Mouse (Mus musculus) monocyte, adult 5-6 weeks (primary cell): Measurements from ENCODE around the gene Zfp78. TPM values are rescaled to one million over a fixed set of nuclear protein-coding genes. Genes with fewer than 3 reads are reported as not detected.
"Not testable (repeated sequence)": the region's sequence is repeated elsewhere in the genome, so short reads cannot be mapped to it uniquely, and the experiment has no call there.

Experiments
- ATAC-seq: fragments of 153-309, 156-312 bp; replicated peaks from 2 replicates; pipeline ENCODE4 v1.8.0; 2017; ENCODE audit warnings: mild to moderate bottlenecking; ENCODE audit not compliant: low TSS enrichment, insufficient number of reproducible peaks, severe bottlenecking, poor library complexity, low FRiP score
- total RNA-seq: library from RNA; stranded (forward); fragments of 200-1000, 200-491, 200-594 nt; gene quantifications from 3 replicates; pipeline ENCODE4 v1.2.3, GENCODE M21; 2017

Zfp78 gene
- 1.6 to 5.6 TPM (median 2.9 TPM) in 3 replicates for total RNA-seq

DNA sequence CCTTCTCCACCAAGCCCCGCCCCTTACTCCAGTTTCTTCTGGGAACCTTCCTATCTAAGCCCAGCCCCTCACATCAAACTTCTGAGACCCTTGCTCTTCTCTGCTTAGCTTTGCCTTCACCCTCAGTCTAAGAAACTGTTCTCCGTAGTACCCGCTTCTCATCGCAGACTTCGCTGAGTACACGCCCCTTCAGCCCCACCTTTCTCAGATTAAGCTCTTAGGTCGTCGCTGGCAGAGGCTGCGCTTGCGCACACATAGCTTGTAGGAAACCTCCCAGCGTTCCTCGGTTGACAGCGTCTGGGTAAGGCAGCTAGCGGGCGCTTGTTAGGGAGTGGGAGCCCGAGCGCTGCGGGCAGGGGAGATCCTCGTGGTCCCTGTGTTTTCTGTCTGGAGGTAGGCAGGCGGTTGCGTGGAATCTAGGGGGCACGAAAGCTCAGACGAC is at the start of gene Zfp78:
Zfp78 (plus strand) TSS at position 234 of the 442 bp plus-strand sequence.
- ATAC-seq = peak; percentile 52

DNA sequence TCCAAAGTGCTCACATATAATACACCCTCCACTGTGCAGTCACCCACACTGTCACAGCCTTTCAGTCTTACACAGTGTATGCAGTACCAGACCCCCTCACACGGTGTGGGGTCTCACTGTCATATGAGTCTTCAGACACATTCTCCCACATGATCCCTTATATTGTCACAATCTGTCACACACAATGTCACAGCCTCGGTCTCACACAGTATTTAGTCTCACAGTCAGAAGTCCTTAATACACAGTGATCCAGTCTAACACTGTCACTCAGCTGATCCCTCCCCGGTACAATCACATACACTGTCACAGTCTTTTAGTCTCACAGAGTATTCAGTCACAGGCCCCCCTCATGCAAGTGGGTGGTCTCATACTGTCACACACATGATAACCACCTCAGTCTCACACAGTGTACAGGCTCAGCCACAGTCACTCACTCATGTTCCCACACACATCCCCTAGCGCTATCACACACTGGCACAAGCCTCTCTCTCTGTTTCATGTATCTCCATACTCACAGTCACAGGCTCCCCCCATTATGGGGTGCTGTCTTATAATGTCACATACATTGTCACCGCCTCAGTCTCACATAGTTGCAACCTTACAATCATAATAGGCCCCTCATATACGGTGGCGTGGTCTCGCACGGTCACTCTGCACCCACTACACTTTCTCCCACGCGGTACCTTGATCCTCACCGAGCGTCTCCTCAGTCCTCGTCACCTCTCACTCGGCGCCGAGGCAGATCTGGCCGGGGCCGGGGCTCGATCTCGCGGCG is 32.4 kb upstream of the Zfp78 start:
- peak; percentile 23 for ATAC-seq

DNA sequence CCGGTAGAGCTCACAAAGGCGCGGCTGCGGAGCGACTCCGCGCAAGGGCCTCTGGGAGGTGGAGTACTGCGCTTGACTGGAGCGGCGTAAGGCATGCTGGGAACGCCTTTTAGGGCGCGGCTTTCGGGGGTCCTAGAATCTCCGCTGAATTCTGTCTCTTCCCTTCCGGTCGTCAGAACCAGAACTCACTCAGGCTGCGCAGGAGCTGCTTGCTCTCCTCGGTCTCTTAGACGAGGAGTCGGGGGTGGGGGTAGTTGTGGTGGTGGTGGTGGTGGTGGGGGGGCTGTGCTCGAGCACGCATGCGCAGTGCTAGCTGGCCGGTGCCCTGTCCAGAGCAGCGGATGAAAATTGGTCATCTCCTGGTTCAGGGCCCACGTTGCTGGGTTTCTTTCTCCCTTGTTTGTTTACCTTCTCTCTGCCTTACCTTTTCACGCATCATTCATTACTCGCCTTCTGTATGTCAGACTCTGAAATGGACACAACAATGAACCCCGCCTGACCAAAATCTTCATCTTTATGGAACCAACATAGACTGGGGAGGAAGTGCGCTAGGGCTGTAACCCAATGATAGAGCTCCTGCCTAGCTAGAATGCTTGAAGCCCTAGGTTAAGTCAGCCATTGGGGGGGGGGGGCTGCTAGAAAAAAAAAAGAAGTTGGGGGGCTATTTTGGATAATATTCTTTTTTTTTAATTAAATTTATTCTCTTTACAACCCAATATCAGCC is 31.7 kb upstream of the Zfp78 start, which contains the start of gene Zfp583:
Zfp583 (minus strand) TSS at position 53 of the 724 bp plus-strand sequence.
- ATAC-seq = peak; percentile 80

DNA sequence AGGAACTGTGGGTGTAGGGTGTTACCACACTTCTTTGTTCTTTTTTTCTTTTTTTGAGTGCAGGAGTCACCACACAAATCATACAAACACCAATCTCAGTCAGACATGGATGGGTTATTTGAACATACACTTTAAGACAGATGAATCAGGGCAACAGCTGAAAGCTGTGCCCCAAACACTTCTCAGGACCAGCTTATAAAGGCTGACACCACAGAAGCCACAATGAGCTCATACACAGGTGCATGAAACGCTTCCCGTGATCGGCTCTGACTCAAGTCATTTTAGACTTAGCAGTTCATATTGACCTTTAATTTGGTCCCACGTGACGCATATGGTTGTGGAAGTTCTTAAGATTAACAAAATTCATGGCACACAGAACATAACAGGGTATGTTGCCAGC is 23.2 kb upstream of the Zfp78 start:
- no peak for ATAC-seq

DNA sequence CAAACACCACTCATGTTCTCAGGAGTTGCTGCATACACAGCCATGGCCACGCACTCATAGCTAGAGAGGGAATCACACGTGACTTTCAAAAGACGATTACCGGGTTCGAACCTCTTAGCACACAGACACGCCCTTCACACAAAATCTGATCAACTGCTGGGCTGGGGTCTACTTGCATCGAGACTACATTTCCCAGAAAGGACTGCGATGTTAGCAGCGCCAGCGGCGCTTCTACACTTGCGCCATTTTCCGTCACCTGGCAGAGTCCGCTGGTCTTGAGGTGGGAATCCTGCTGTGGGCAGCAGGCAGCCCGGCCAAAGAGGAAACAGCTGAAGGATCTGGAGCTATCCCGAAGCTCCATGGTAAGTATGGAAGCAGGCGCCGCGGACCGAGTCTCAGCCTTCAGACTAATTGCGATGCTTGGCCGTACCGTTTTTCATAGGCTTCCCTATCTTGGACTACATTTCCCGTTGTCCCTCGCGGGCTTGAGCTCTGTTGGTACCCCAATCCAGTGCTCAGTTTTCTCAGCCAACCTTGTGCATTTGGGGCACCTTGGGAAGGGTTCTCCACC is 19.5 kb upstream of the Zfp78 start, which contains the start of gene Gm3854:
Gm3854 (plus strand) TSS at position 259 of the 571 bp plus-strand sequence.
- ATAC-seq = no peak

DNA sequence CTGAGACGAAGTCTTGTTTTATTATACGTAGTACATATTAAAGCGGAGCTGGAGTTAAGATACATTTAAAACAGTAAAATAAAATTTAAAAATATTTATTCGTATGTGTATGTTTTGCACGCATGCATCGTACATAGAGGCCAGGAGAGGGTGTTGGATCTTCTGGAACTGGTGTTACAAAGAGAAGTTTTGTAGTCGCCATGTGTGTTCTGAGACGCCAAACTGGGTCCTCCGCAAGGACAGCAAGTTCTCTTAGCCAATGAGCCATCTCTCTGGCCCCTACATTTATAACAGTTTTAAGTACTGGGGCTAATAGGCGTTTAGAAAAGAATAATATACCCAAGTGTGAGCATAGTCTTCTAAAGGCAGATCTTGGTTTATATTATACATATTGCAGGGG is 19.0 kb upstream of the Zfp78 start:
- no peak for ATAC-seq

DNA sequence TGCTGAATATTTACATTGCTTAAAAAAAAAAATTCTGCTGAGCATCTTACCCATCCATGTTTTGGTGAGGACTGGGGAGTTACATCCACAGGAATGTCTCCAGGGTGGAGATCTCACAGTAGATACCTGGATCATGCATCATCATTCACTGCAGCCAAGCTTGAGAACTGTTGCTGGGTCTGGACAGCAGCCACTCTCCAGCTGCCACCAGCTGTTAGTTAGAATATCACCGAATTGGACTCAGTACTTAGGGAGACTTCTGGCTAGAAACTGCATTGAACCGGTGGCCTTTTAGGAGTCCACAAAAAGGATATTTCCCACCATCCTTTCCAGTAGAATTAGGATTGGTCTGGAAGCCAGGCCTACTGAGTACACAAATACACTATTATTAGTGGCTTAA is 5.0 kb upstream of the Zfp78 start:
- no peak for ATAC-seq

DNA sequence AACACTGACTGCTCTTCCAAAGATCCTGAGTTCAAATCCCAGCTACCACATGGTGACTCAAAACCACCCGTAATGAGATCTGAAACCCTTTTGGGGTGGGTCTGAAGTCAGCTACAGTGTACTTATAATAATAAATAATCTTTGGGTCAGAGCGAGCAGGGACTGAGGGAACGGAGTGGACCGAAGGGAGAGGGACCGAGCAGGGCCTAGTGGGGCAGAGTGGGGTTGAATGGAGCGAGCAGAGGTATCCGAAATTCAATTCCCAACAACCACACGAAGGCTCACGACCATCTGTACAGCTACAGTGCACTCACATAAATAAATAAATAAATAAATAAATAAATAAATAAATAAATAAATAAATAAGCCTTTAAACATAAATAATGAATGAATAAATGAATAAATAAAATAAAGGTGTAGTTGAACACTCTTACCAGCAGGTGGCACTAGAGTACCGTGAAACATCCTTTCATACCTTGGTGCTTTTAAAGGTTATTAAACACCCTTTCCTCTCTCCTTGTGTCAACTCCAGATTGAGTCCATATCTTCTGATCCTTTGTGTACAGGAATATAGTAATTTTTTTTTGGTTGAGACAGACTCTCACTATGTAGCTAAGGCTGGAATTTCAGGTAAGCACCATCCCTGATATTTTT is 4.0 kb upstream of the Zfp78 start:
- ATAC-seq = no peak

DNA sequence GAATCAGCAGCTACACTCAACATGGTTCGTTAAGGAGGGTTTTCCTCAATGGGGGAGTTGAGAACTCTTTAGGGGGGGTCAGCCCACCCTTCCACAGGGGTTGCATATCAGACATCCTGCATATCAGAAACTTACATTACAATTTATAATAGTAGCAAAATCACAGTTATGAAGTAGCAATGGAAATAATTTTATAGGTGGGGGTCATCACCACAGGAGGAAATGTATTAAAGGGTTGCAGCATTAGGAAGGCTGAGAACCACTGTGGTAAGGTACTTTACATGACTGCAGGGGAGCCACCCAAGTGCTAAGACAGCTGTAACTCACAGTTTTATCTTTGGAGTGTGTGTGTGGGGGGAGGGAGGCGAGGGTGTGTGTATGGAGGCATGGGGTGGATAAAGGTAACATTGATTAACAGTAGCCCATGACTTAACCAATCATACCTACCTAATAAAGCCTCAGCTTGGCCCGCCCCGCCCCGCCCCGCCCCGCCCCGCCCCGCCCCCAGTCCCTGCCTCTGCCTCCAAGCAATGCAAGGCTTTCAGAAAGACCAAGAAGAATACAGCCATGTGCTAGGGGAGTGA is 2.5 kb upstream of the Zfp78 start:
- no peak for ATAC-seq

DNA sequence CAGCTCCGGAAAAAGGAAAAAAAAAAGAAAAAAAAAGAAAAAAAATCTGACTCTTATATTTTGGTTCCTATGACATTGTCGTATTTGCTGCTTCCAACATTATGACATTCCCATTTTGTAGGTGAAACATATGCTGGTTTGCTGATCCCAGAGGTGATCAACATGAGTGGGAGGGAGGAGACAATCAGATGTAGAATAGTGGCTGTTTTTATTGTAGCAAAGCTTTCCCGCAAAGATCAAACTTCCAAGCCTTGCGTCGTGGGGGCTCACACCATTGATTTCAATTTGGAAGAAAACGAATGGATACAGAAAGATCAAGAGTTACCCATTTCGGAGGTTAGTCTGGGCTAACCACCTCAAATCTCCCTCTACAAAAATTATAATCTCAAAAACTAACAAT is 1.3 kb upstream of the Zfp78 start:
- no peak for ATAC-seq

DNA sequence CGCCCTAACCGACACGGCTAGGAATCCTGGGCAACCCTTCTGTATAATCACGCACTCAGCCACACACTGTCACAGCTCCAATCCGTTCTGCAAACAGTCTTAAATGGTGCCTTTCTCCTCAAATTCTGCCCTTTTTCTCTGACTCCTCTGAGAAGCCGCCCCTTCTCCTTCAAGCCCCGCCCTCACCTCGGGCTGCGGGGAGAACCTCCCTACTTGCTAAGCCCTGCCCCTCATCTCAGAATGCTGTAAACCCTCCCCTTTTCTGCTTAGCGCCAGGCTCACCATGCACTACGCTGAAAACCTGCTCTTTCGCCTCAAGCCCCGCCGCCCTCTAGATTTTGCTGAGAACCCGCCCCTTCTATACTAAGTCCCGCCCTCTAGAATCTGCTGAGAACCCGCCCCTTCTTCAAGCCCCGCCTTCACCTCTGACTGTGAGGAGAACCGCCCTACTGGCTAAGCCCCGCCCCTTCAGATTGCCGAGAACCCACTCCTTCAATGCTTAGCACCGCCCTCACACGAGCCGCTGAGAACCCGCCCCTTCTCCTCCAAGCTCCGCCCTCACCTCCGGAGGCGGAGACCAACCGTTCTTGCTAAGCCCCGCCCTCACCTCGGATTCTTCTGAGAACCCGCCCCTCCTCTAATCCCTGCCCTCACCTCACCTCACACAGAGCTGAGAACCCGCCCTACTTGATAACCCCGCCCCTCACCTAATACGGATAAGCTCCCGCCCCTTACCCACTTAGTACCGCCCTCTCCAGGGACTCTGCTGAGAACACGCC is 623 bp upstream of the Zfp78 start:
- peak; percentile 86 for ATAC-seq

DNA sequence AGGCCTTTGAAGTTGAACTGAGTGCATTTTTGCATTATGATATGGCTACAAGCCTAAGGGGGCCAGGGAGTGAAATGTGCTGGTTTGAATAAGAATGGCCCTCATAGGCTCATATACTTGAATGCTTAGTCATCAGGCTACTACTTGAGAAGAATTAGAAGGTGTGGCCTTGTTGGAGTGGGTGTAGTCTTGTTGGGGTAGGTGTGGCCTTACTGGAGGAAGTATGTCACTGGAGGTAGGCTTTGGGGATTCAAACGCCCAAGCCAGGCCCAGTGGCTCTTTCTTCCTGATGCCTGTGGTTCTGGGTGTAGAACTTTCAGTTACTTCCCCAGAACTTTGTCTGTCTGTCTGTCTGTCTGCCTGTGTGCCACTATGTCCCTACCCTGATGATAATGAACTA is 1.7 kb downstream of the Zfp78 start:
- no peak for ATAC-seq

DNA sequence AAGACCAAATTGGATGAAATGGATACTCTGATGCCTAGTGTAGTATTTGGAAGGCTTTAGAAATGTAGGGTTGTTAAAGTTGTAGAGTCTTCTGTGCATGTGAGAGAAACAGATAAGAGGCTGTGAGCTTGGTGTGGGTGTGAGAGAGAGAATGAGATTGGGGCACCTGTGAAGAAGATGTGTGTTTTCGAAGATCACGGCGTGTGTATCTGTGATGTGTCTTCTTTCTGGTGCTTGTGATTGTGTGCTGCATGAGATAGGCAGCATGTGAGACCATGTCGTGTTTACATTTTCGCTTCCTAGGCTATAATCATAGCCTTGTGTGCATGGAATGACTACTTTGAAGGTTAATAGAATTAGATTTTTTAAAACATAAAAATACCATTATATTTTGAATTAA is 4.1 kb downstream of the Zfp78 start:
- no peak for ATAC-seq

DNA sequence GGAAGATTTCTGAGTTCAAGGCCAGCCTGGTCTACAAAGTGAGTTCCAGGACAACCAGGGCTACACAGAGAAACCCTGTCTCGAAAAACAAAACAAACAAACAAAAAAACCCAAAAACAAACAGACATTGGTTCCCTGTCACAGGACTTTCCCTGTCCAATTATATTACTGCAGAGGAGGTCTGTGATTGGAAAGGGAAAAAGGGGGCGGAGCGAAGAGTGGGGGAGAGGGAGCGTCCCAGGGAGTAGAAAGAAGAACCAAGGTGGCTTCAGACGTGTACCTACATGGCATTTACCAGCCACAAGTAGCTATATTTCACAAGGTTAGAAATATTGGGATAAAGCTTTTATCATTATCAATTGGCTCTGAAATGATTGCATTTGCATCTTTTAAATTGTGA is 5.1 kb downstream of the Zfp78 start:
- not testable (repeated sequence) for ATAC-seq

DNA sequence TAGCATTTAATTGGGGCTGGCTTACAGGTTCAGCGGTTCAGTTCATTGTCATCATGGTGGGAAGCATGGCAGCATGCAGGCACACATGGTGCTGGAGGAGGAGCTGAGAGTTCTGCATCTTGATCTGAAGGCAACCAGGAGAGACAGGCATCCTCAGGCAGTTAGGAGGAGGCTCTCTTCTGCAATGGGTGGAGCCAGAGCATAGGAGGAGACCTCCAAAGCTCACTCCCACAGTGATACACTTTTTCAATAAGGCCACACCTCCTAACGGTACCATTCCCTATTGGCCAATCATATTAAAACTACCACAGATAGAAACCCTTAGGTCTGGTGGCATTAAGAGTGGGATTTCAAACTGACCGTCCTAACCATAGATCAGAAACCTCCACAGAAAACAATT is 6.4 kb downstream of the Zfp78 start:
- ATAC-seq = no peak

DNA sequence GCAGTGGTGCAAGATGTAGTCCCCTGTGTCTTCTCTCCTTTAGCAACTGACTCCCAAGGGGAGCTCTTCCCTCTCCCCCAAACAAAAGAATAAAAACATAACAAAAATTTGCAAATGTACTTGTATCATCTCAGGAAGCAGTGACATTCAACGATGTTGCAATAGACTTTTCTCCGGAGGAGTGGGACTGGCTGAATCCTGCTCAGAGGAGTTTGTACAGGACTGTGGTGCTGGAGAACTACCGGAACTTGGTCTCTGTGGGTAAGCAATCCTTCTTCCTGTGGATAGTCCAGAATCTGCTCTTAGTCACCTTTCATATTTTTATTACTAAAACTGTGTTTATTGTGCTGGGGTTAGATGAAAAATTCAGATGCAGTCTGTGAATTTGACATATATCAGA is 9.9 kb downstream of the Zfp78 start:
- ATAC-seq = no peak

DNA sequence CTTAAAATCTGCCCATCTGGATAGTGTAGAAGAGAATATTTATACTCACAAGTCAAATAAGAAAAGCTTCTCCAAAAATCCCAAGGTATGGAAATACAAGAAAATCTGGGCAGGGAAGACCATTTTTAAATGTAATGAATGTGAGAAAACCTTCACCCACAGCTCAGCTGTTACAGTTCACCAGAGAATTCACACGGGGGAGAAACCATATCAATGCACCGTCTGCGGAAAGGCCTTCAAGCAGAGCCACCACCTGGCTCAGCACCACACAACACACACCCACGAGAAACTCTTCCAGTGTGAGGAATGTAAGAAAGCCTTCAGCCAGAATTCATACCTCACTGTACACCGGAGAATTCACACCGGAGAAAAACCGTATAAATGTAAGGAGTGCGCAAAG is 15.4 kb downstream of the Zfp78 start:
- ATAC-seq = no peak

DNA sequence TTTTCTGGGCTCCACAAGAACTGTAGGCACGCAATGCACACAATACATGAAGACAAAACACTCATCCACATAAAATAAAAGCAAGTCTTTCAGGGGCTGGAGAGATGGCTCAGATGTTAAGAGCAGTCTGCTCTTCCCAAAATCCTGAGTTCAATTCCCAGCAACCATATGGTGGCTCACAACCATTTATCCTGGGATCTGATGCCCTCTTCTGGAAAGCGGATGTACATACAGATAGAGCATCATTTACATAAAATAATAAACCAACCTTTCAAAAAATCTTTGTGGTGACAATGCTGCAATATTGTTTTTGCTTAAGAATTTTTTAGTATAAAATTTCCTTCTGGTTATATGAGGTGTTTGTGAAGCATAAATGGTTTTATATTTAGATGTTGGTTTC is 18.4 kb downstream of the Zfp78 start:
- no peak for ATAC-seq
